Mouse (Mus musculus) erythroblast, embryonic 14.5 days (primary cell): ENCODE results near the gene Pappa2.

ENCODE experiments used
- GATA1 ChIP-seq: IDR thresholded peaks from 2 replicates; pipeline ENCODE4 v1.6.1; 2012; ENCODE audit warnings: low read length, inconsistent platforms, mixed read lengths
- TAL1 ChIP-seq: IDR thresholded peaks from 3 replicates; pipeline ENCODE4 v1.6.1; 2012; ENCODE audit warnings: low read length, inconsistent platforms, mixed read lengths

DNA sequence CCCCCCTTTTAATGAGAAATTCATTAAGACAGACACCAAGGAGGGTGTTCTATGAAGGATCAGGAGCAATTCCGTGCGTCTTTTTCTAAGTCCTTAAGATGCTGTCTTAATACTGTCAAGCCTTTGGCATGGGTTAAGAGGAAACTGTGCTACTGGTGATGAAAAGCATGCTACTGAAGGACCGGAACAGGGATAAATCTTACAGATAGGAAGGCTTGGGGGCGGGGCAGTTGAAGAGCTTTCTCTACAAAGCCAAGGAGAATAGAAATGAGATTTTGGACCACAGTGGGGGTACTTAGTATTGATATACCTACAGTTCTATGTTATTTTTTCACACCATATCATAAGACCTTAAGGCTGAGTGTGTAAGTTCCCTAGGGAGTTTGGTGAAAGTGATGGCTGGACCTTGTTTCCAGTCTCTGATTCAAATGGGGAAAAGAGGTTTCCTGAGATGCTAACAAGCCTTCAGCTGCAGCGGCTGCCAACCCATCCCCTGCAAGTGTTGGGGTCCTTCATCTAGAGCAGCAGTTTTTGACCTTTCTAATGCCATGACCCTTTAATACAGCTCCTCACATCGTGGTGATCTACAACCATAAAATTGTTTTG is 240.0 kb downstream of the Pappa2 start:
- no peak for TF ChIP-seq TAL1
- TF ChIP-seq GATA1: no peak
